Mouse (Mus musculus) G1E (cell line): ENCODE results near the gene Olfr857. TPM values are rescaled to one million over a fixed set of nuclear protein-coding genes. Genes with fewer than 3 reads are reported as not detected.
"Not testable (repeated sequence)": the region's sequence is repeated elsewhere in the genome, so short reads cannot be mapped to it uniquely, and the experiment has no call there.

ENCODE experiments used
- ATAC-seq: 2 replicates; pipeline ENCODE4 v1.8.0; 2016; ENCODE audit warnings: mild to moderate bottlenecking; ENCODE audit not compliant: insufficient number of reproducible peaks, poor library complexity, low FRiP score, severe bottlenecking; ENCODE audit errors: extremely low read depth
- DNase-seq: peaks from one replicate; pipeline ENCODE4 v3.0.0; 2012; ENCODE audit warnings: low spot score
- H3K27me3 ChIP-seq: 2 replicates; pipeline ENCODE4 v1.6.1; 2012; ENCODE audit warnings: mild to moderate bottlenecking, low read length, inconsistent platforms; ENCODE audit not compliant: insufficient read depth
- H3K36me3 ChIP-seq: replicated peaks from 2 replicates; pipeline ENCODE3; 2012; ENCODE audit warnings: mild to moderate bottlenecking, inconsistent platforms
- H3K4me1 ChIP-seq: 2 replicates; pipeline ENCODE4 v1.6.1; 2012; ENCODE audit warnings: low read depth, low read length, inconsistent platforms, mixed read lengths; ENCODE audit not compliant: insufficient read depth
- H3K4me3 ChIP-seq: 2 replicates; pipeline ENCODE4 v1.5.1; 2012; ENCODE audit warnings: low read depth, mild to moderate bottlenecking, inconsistent platforms, low read length, moderate library complexity, mixed read lengths
- H3K9me3 ChIP-seq: replicated peaks from 2 replicates; pipeline ENCODE4 v1.6.1; 2012; ENCODE audit warnings: inconsistent platforms
- CTCF ChIP-seq: IDR thresholded peaks from 2 replicates; pipeline ENCODE4 v1.5.1; 2012; ENCODE audit warnings: low read depth, low read length, inconsistent platforms, mixed read lengths
- GATA1 ChIP-seq: IDR thresholded peaks from 2 replicates; pipeline ENCODE4 v1.6.1; 2012; ENCODE audit warnings: borderline replicate concordance, low read length, inconsistent platforms, mixed read lengths
- GATA2 ChIP-seq: IDR thresholded peaks from 2 replicates; pipeline ENCODE4 v1.6.1; 2012; ENCODE audit warnings: low read depth, low read length, inconsistent platforms, borderline replicate concordance
- POLR2AphosphoS5 ChIP-seq: IDR thresholded peaks from 2 replicates; pipeline ENCODE4 v1.6.1; 2012; ENCODE audit warnings: low read depth, low read length, inconsistent platforms; ENCODE audit not compliant: insufficient replicate concordance
- TAL1 ChIP-seq: conservative IDR thresholded peaks from 2 replicates; pipeline ENCODE4 v1.6.1; 2012; ENCODE audit warnings: low read depth, low read length, inconsistent platforms, mixed read lengths
- polyA plus RNA-seq: library from polyadenylated mRNA; stranded (reverse); fragments of >175 nt; gene quantifications from 2 replicates; pipeline ENCODE4 v1.2.3, GENCODE M21; 2012
- total RNA-seq, 2 experiments: library from RNA; stranded (forward) in 1 of 2; stranded (reverse) in 1 of 2; fragments of 200-1000 nt in 1 of 2; fragments of >200 nt in 1 of 2; fragmentation: Nextera tagmentation in 1 of 2; gene quantifications; 2 replicates each; pipeline ENCODE4 v1.2.3; 2014 to 2017

The Olfr857 gene
- total RNA-seq (2014; fragmentation: Nextera tagmentation) (not detected in 2 replicates), total RNA-seq (2017) (0.52 TPM in 1 of 2 replicates, not detected in the other), polyA plus RNA-seq (not detected in 2 replicates)

- Histone ChIP-seq H3K36me3 (no peaks in the 10 kb centered on the region), H3K27me3 (no peaks in the 10 kb centered on the region), H3K9me3 (no peaks in the 10 kb centered on the region), H3K4me3 (no peak within 1 kb of the TSS), H3K4me1 (no peaks in the 10 kb centered on the region)
- TF ChIP-seq TAL1 (no peak), GATA2 (no peak), GATA1 (no peak), CTCF (no peak), POLR2AphosphoS5 (no peak)
- DNase-seq = no peak
- ATAC-seq = no peak
Measured at GRCm38 (mm10) chr9:19709133-19709532, at the start of gene Olfr857. TSS of gene Olfr857 (plus strand) at chr9:19709433.

- Histone ChIP-seq H3K4me3 (no peak overlapping the region), H3K36me3 (no peaks in the 10 kb centered on the region), H3K9me3 (no peaks in the 10 kb centered on the region), H3K27me3 (no peaks in the 10 kb centered on the region), H3K4me1 (no peaks in the 10 kb centered on the region)
- TF ChIP-seq POLR2AphosphoS5 = no peak
- TF ChIP-seq CTCF = no peak
- TF ChIP-seq GATA2 = no peak
- no peak for TF ChIP-seq TAL1
- TF ChIP-seq GATA1 = no peak
- ATAC-seq (no peak), DNase-seq (no peak)
Measured at GRCm38 (mm10) chr9:19690281-19690680, 19.0 kb upstream of the Olfr857 start.

- TF ChIP-seq GATA2 (no peak), CTCF (no peak), POLR2AphosphoS5 (no peak), GATA1 (no peak), TAL1 (no peak)
- no peak overlapping the region for H3K4me3 ChIP-seq
- H3K27me3 ChIP-seq = no peaks in the 10 kb centered on the region
- no peak for ATAC-seq
- no peaks in the 10 kb centered on the region for H3K4me1 ChIP-seq
- H3K36me3 ChIP-seq = no peaks in the 10 kb centered on the region
- no peak for DNase-seq
- no peaks in the 10 kb centered on the region for H3K9me3 ChIP-seq
Measured at GRCm38 (mm10) chr9:19691426-19691825, 17.8 kb upstream of the Olfr857 start.

GRCm38 (mm10) chr9:19692430-19692829 is 16.8 kb upstream of the Olfr857 start:
- no peaks in the 10 kb centered on the region for H3K4me1 ChIP-seq
- ATAC-seq (no peak), DNase-seq (no peak)
- H3K27me3 ChIP-seq = no peaks in the 10 kb centered on the region
- H3K4me3 ChIP-seq = no peak overlapping the region
- H3K36me3 ChIP-seq = no peaks in the 10 kb centered on the region
- TF ChIP-seq GATA2 = no peak
- no peak for TF ChIP-seq TAL1
- TF ChIP-seq GATA1 = no peak
- no peak for TF ChIP-seq CTCF
- no peak for TF ChIP-seq POLR2AphosphoS5
- H3K9me3 ChIP-seq = no peaks in the 10 kb centered on the region

- not testable (repeated sequence) for H3K9me3 ChIP-seq, ATAC-seq, H3K27me3 ChIP-seq, H3K36me3 ChIP-seq, H3K4me1 ChIP-seq, DNase-seq, H3K4me3 ChIP-seq
Measured at GRCm38 (mm10) chr9:19694285-19694684, 14.9 kb upstream of the Olfr857 start.

- H3K36me3 ChIP-seq, H3K27me3 ChIP-seq, H3K4me3 ChIP-seq, DNase-seq, H3K9me3 ChIP-seq, H3K4me1 ChIP-seq, ATAC-seq: not testable (repeated sequence)
Measured at GRCm38 (mm10) chr9:19694898-19695379, 14.3 kb upstream of the Olfr857 start.

- not testable (repeated sequence) for H3K27me3 ChIP-seq, ATAC-seq, H3K4me3 ChIP-seq, H3K36me3 ChIP-seq, H3K9me3 ChIP-seq, H3K4me1 ChIP-seq, DNase-seq
Measured at GRCm38 (mm10) chr9:19704546-19704945, 4.7 kb upstream of the Olfr857 start.

Other genes with a start within 250 kb of the Olfr857 start
- not detected in 2 replicates for gene Olfr850, start 231.2 kb upstream of the Olfr857 start, total RNA-seq (2014; fragmentation: Nextera tagmentation)
- 0.60 TPM in 1 of 2 replicates, not detected in the other for gene Olfr850, start 231.2 kb upstream of the Olfr857 start, total RNA-seq (2017)
- not detected in 2 replicates for gene Olfr850, start 231.2 kb upstream of the Olfr857 start, polyA plus RNA-seq
- not detected in 2 replicates for gene Olfr851, start 216.1 kb upstream of the Olfr857 start, total RNA-seq (2014; fragmentation: Nextera tagmentation)
- gene Olfr851, start 216.1 kb upstream of the Olfr857 start, total RNA-seq (2017) = 0.11 TPM in 1 of 2 replicates, not detected in the other
- not detected in 2 replicates for gene Olfr851, start 216.1 kb upstream of the Olfr857 start, polyA plus RNA-seq
- gene Olfr853, start 168.4 kb upstream of the Olfr857 start, total RNA-seq (2014; fragmentation: Nextera tagmentation) = not detected in 2 replicates
- gene Olfr853, start 168.4 kb upstream of the Olfr857 start, total RNA-seq (2017) = 0.22 TPM in 1 of 2 replicates, not detected in the other
- not detected in 2 replicates for gene Olfr853, start 168.4 kb upstream of the Olfr857 start, polyA plus RNA-seq
- gene Olfr854, start 142.1 kb upstream of the Olfr857 start, total RNA-seq (2014; fragmentation: Nextera tagmentation) = not detected in 2 replicates
- gene Olfr854, start 142.1 kb upstream of the Olfr857 start, total RNA-seq (2017) = 0.49 TPM in 1 of 2 replicates, not detected in the other
- not detected in 2 replicates for gene Olfr854, start 142.1 kb upstream of the Olfr857 start, polyA plus RNA-seq
- not detected in 2 replicates for gene Olfr855, start 126.8 kb upstream of the Olfr857 start, total RNA-seq (2014; fragmentation: Nextera tagmentation)
- gene Olfr855, start 126.8 kb upstream of the Olfr857 start, total RNA-seq (2017) = 0.05 TPM in 1 of 2 replicates, not detected in the other
- gene Olfr855, start 126.8 kb upstream of the Olfr857 start, polyA plus RNA-seq = not detected in 2 replicates
- 46.0 and 51.4 TPM in 2 replicates for gene Zfp317, start 87.3 kb upstream of the Olfr857 start, total RNA-seq (2014; fragmentation: Nextera tagmentation)
- gene Zfp317, start 87.3 kb upstream of the Olfr857 start, total RNA-seq (2017) = 45.9 and 46.5 TPM in 2 replicates
- 1.2 and 1.6 TPM in 2 replicates for gene Zfp317, start 87.3 kb upstream of the Olfr857 start, polyA plus RNA-seq
- not detected in 2 replicates for gene Olfr58, start 70.8 kb downstream of the Olfr857 start, total RNA-seq (2014; fragmentation: Nextera tagmentation)
- 0.06 TPM in 1 of 2 replicates, not detected in the other for gene Olfr58, start 70.8 kb downstream of the Olfr857 start, total RNA-seq (2017)
- gene Olfr58, start 70.8 kb downstream of the Olfr857 start, polyA plus RNA-seq = not detected in 2 replicates
- not detected in 2 replicates for gene Olfr859, start 95.5 kb downstream of the Olfr857 start, total RNA-seq (2014; fragmentation: Nextera tagmentation)
- 0.16 and 0.52 TPM in 2 replicates for gene Olfr859, start 95.5 kb downstream of the Olfr857 start, total RNA-seq (2017)
- not detected in 2 replicates for gene Olfr859, start 95.5 kb downstream of the Olfr857 start, polyA plus RNA-seq
- gene Olfr860, start 140.3 kb downstream of the Olfr857 start, total RNA-seq (2014; fragmentation: Nextera tagmentation) = not detected in 2 replicates
- 0.22 TPM in 1 of 2 replicates, not detected in the other for gene Olfr860, start 140.3 kb downstream of the Olfr857 start, total RNA-seq (2017)
- gene Olfr860, start 140.3 kb downstream of the Olfr857 start, polyA plus RNA-seq = not detected in 2 replicates
- not detected in 2 replicates for gene Olfr862, start 178.6 kb downstream of the Olfr857 start, total RNA-seq (2014; fragmentation: Nextera tagmentation)
- 0.06 TPM in 1 of 2 replicates, not detected in the other for gene Olfr862, start 178.6 kb downstream of the Olfr857 start, total RNA-seq (2017)
- gene Olfr862, start 178.6 kb downstream of the Olfr857 start, polyA plus RNA-seq = not detected in 2 replicates
- gene Olfr77, start 207.4 kb downstream of the Olfr857 start, total RNA-seq (2014; fragmentation: Nextera tagmentation) = not detected in 2 replicates
- 0.44 and 0.58 TPM in 2 replicates for gene Olfr77, start 207.4 kb downstream of the Olfr857 start, total RNA-seq (2017)
- 0.01 TPM in 2 replicates for gene Olfr77, start 207.4 kb downstream of the Olfr857 start, polyA plus RNA-seq